Mouse (Mus musculus) layer of hippocampus, adult 9-10 months (tissue): ENCODE measurements around the gene Paqr9.
"Not testable (repeated sequence)": the region's sequence is repeated elsewhere in the genome, so short reads cannot be mapped to it uniquely, and the experiment has no call there.

Source experiments
- DNase-seq: peaks from one replicate; pipeline ENCODE4 v3.0.0; 2022; ENCODE audit warnings: low spot score

Paqr9 gene

DNA sequence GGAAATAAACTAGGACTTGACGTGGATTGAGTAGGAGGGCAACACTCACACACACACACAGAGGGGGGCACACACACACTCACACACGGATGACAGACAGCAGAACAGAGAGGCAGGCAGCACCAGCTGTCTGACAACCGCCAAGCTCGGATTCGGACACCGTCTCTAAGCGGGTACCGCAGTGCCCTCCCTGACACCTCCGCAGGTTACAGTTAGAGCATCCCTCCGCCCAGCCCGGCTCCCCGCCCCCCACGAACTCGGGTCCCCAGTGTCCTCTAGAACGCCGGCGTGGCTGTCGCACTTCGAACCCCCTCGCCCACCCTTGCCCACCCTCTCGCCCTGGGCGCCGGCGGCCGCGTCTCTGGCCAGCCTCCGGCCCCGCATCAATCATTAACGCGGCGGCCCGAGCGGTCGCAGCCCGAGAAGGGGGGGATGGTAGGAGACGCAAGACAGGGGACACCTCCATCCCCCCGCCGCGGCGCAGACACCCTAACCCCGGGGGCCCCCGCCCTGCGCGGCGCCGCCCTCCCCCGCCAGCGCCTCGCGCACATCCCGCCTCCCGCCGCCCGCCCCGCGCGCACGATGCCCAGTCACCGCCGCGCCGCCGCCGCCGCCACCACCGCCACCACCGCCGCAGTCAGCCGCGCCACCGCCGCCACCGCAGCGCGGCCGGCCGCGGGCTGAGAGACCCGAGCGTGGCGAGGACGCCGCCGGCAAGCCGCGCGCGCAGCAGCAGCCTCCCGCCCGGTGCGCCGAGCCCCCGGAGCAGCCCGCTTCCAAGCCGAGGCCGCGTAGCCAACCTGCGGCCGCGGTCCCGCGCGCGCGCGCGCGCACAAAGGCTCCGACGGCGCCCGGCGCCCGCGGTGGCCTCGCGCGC is at the start of gene Paqr9:
Gene Paqr9 (plus strand): TSS at position 599 of the 877 bp plus-strand sequence.
- no peak for DNase-seq

DNA sequence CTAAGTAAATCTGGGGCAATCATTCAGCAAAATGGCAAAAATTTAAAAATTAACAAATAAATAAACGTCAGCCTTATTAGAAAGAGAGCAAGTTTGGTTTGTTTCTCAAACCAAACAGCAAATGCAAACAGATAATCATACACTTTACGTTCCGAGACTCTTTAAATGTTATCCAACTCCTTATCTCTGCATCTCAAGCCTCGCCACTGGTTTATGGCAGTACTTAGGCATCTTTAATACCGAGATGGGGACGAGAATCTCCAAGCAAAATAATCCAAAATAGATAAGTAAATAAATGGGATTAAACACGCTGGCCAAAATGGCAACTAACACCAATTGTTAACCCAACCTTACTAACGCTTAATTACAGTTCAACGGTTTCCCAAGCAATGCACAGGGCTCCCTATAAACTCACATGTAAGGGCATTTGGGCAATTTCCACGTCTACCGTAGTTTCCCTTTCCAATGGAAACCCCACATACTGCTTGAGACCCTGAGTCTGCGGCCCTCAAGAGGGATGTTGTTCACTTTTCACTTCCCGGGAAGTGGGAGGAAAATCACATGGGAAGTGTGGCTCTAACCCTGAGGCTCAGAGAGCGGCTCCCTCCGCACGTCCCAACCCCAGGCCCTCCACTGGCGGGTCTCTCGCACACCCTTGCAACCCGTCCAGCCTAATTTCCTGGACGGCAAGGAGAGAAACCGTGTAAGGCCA is 48.6 kb upstream of the Paqr9 start:
- DNase-seq: no peak

DNA sequence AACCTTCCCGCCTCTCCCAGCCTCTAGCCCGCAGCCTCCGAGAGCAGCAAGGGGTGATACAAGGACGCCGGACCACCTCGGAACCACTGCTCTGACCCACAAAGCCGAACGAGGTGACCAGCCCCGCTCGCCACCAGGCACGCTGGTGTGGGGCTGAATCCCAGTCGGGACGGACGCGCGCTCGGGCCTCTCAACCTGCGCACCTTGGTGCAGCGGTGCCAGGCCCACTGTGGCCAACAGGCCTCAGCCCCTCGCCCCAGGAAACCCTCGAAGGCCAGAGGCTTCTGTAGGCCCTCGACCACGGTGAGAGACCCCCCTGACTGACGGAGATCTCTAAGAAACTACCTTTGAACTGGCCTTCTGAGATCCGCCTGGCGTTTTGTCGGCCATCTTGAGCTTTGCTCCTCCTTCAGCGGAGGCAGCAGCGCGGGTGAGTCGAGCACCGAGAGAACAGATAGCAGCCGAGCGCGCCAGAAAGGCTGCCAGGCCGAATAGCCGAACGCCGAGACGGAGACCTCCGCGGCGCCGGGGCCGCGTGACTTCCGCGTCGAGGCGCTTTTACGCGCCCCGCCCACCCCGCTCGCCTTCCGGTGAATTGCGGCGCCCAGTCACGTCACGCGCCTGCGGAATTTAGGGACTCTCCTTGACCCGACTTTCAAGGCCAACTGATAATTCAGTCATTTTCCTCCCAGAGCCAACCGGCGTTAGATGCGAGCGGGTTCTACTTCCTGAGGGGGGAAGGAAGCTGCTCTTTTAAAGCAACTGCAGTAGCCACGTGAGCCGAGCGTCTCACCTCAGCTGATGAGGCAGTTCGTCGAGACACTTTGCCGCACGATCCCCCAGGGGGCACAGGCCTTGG is 47.8 kb upstream of the Paqr9 start, which contains the start of gene U2surp:
Gene U2surp (minus strand): TSS at position 525 of the 859 bp plus-strand sequence.
- DNase-seq: peak; percentile 86

DNA sequence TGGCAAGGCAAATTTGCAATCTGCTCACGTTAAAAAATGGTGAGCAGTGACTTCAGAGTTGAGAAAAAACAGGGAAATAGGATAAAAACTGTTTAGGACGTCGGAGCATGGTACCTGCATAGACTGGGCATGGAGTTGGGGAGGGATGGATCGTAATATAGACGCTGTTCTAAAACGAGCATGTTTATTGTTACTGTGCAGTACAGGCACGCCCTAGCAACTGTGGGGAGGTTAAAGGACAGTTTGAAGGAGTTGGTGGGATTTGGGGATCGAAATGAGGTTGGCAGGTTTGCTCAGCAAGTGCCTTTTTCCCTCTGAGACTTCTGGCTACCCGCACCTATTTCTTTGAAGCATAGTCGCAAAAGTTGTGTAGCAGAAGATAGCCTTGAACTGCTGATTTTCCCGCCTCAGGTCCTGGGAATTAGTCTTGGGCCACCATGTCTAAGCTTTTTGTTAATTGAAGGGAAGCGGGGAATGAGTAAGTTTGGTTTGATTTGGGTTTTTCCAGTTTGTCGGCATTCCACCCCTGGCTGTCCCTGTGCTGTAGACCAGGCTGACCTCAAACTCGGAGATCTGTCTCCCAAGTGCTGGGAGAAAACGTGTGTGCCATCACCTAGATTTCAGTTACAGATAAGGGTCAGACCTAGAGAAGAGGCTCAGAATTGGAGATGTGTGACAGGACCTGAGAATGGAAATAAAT is 47.0 kb upstream of the Paqr9 start:
- DNase-seq: no peak

DNA sequence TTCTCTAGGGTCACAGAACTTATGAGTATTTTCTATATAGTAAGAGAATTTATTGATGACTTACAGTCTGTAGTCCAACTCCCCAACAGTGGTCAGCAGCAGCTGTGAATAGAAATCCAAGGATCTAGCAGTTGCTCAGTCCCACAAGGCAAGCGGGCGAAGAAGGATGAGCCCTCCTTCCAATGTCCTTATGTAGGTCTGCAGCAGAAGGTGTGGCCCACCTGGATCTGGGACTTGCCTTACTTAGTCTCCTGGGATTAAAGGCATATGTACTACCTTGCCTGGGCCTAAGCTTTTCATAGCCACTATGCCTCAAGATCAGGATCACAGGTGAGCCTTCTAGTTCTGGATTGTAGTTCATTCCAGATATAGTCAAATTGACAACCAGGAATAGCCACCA is 45.7 kb upstream of the Paqr9 start:
- no peak for DNase-seq

DNA sequence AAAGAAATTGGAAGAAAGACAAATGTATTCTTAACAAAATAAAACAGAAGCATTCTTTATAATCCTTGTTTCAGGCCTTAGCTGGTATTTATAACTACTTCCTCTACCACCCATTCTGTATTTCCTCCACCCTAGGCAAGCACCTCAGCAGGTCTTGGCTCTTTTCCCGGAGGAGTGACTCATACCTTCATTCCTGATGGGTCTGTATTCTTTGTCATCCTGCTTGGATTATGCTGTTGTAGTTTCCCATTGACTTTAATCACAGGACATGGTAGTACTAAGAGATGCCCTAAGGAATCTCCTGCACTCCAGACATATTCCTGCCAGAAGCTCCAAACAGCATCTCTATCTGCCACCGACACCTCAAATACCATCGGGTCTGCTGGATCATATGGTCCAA is 45.1 kb upstream of the Paqr9 start:
- DNase-seq: not testable (repeated sequence)

DNA sequence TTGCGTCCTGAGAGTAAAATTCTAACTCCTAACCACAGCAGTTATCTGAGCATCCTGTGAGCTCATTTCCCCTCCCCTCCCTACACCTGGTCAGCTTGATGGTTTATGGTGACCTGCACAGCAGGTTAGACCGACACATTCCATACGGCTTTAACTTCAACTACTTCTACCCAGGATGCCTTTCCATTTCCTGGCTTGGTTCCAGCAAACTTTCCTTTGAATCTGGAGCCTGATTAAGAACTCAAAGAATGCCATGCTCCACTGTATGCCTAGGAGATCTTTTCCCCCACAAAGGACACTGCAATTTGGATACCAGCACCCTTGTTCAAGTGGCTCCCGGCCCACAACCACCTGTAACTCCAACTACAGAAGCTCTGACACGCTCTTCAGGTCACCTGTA is 38.9 kb upstream of the Paqr9 start:
- no peak for DNase-seq

DNA sequence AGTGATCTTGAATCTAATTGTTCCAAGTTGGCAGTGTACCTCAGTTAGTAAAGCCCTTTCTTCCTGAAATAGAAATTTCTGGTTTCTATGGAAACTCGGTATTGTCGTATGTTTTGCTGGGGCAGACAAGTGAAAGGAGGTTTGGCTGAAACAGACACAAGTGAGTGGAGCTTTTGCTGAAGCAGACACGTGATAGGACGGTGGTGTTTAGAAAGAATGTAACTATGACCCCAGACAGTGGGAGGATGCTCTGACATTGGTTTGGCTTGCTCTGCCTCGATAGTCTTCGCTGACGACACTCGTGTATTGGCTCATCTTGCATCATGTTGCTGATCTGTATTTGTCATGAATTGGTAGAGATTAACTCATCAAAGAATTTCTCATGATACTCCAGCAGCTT is 38.4 kb upstream of the Paqr9 start:
- DNase-seq: no peak

DNA sequence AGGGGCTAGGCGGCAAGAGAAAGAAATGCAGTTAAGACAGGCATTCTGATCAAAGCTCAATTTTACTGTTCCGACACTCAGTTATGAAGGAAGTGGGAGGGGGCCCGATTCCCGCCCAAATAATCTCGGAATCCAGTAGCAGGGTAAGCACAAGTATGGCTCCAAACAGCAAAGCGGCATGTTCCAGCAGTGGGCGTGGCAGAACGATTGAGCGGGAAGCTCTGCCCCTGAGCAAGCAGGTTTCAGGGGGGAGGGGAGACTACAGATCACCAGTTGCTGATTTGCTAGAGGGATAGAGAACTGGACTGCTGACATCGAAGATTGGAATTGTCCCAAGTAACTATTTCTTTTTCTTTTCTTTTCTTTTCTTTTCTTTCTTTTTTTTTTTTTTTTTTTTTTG is 37.9 kb upstream of the Paqr9 start:
- no peak for DNase-seq

DNA sequence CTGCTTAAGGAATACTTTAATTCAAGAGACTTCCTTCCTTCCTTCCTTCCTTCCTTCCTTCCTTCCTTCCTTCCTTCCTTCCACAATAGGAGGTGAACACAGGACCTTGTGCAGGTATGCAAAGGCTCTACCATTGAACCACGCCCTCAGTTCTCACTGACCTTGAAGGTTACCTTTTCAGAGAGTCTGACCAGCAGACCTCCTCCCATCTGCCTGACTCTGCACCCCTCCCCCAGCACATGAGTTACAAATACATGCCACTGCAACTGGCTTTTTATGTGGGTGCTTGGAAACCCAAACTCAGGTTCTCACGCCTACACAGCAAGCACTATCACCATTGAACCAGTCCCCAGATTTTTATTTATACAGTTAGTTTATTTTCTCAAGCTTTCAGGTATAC is 36.9 kb upstream of the Paqr9 start:
- no peak for DNase-seq

DNA sequence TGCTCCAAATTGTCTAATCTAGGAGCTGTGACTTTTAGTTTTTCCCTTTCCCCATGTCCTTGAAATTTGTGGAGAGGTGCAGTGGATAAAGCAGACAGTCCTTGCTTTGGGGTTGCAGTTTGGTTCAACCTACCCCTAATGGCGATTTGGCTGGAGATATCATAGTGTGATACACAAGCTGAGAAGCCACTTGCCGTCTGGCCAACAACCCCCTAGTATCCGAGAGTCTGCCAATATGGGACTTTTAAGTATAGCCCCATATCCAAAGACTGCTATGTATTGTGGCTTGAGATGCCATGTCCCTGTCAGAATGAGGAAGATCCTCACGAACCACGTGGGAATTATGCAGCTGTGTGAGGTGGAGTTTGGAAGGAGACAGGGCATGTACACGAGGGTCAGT is 34.1 kb upstream of the Paqr9 start:
- DNase-seq: no peak

DNA sequence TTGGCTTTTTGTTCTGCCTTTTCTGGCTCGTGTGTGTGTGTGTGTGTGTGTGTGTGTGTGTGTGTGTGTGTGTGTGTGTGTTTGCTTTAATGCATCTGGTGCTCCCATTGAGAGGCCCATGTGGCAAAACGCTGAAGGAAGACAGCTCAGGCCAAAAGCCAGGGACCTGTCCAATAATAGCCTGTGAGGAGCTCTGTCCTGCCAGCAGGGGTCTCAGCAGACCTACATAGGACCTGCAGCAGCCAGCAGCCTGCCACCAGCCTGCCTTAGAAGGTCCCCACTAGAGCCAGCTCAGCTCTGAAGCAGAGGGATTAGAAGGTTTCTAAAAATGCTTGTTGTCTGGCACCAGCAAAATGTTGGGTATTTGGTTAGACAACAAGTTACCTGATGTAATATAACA is 33.5 kb upstream of the Paqr9 start:
- no peak for DNase-seq

DNA sequence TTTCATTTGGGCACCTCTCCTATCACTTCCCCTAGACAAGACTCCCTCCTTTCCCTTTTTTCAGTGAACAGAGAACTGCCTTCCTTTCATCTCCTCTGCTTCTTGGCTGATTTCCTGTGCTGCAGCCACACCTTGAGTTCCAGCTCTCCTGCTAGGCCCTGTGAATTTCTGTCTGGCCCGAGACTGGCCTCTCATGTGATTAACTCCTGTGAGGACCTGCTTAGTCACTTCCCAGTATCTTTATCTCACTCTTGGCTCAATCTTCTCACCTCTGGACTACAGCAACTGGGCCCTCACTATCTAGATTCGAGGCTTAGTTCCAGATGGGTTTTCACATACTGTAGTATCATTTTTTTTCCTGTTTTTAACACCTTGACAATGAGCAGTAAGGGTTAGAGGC is 31.8 kb upstream of the Paqr9 start:
- no peak for DNase-seq

DNA sequence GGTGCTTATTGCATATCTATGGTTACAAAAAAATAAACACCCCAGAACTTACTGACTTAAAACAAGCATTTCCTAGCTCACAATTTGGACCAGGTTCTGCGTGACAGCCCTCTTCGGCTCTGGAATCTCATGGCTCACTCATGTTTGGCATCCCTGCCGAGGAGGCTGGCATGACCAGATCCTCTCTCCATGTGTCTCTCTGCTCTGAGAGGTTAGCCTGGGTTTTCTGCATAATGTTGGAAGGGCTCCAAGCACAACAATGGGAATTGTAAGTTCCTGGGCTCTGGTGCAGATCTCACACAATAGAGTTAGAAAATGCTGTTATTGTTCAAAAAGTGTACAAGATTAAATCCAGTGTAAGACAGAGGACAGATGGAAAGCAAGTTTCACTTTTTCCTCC is 28.3 kb upstream of the Paqr9 start:
- DNase-seq: peak; percentile 45

DNA sequence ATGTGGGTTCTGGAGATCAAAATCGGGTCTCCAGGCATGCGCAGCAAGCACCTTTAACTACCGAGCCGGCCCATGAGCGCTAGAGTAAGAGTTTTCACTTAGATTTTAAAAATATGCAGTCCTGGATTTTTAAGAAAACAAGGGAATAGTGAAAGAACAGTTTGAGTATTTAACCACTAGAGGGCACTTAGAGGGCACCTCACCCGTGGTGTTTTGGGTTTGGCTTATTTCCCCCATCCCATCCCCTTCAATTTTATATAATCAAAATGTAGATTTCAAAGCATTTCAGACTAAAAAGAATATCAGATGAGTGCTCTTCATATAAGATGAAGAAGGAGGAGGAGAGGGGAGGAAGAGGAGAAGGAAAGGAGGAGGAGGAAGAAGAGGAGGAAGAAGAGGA is 25.6 kb upstream of the Paqr9 start:
- no peak for DNase-seq

DNA sequence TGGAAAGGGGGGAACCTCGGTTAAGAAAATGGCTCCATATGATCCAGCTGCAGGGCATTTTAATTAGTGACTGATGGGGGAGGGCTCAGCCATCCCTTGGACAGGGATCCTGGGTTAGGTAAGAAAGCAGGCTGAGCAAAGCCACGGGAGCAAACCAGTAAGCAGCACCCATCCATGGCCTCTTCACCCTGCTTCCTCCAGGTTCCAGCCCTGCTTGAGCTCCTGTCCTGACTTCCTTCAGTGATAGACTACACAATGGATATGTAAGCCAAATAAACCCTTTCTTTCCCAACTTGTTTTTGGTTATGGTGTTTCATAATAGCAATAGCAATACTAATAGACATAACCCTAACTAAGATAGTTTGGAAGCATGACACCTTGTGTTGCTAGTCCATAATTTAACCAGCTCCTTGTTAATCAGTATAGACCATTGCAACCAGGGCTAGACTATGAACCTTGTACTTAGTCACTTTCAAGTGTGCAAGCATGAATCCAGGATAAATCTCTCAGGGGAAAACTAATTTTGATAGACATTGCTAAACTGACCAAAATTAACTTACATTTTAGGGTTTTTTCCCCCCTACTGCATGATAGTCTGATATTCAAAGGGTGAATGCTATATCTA is 20.2 kb upstream of the Paqr9 start:
- DNase-seq: no peak

DNA sequence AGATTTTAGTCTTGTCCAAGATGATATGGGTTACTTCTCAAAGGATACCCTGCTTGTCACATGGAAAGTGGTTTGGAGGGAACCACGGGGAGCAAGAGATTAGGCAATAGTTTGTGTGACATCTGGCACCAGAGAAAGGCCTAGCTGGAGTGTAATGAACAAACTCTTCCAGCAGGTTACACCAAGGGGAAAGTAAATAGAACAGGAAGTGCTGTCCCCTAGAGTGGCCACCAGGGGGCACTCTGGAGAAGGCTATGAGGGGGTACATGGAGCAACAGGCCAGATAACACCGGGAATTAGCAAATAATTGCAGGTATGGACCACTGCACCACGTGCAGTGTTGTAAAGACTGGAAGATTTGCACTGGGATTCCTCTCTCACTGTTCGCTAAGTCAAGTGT is 19.0 kb upstream of the Paqr9 start:
- no peak for DNase-seq

DNA sequence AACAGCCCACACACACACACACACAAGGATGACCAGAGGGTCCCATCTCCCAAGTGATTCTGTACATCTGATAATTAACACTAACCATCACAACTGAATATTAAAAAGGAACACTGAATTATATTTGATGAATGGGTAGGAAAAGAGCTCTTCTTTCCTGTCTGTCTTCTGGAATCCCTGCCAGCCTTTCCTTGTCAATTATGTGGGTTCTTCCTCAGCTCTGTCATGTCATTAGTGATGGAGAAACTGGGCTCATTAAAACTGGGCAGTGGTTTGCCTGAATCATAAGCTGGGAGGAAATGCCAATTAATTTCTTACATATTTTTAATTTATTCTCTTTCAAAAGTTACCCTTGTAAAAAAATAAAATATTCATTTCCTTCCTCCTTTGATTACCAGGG is 18.2 kb upstream of the Paqr9 start:
- no peak for DNase-seq

DNA sequence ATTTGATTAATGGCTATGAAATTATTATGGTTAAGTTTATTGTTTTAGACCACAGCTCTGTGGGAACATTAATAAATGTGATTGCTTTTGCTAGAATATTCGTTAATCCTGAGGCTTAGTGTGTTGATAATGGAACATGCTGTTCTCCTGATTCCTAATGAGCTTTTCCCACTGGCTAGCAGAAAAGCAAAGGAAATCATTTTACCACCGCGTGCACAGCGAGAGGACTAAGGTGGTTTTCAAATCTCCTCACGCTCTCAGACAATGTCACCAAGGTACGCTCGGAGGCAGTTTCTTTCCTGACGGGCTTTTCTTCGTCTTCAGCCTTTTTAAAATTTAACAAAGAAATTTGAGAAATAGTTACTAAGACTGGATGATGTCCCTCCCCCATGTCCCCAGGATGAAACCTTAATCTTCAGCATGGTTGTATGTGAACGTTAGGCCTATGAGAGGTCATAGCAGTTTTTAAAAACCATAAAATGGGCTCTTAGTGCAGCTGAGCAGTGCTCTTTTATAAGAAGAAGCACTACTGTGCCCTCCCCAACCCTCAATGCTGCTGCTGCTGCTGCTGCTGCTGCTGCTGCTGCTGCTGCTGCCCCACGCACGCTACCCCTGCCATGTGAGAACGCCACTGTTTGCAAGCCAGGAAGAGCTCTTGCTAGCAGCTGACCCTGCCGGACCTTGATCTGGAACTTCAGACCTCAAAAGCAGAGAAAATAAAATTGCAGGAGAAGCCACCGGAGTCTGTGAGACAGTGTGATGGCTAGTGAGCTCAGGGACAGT is 17.6 kb upstream of the Paqr9 start:
- no peak for DNase-seq

DNA sequence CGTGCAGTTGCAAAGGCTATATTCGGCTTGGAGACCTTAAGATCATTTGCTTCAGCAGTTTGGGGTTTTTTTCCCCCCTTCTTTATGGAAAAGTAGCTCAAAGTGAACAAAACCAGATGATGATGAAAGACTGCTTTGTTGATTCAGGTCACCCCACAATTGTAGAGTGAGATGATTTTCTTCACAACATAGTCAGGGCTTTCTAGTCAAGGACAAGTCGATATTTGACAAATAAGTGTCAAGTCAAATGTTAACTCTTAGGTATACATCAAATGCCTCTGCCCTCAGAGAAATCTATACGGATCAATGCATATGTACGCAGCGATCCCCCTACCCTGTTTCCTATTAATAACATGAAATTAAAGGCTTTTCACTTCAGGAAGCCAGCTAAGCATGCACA is 17.0 kb upstream of the Paqr9 start:
- DNase-seq: no peak

DNA sequence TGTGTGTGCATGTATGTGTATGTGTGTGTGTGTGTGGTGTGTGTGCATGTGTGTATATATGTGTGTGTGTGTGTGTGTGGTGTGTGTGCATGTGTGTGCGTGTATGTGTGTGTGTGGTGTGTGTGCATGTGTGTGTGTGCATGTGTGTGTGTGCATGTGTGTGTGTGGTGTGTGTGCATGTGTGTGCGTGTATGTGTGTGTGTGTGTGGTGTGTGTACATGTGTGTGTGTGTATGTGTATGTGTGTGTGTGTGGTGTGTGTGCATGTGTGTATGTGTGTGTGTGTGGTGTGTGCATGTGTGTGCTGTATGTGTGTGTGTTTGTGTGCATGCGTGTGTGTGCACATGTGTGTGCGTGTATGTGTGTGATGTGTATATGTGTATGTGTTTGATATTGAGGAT is 14.9 kb upstream of the Paqr9 start:
- no peak for DNase-seq
